Mouse (Mus musculus) lung, embryonic 15.5 days (tissue): ENCODE data around the gene Cpa1. TPM values are rescaled to one million over a fixed set of nuclear protein-coding genes. Genes with fewer than 3 reads are reported as not detected.

Experiments
- ATAC-seq: fragments of 200-750 bp; cut with Nextera tagmentation; 2 replicates; pipeline ENCODE4 v1.8.0; 2017; ENCODE audit warnings: moderate number of reproducible peaks, borderline replicate concordance; ENCODE audit not compliant: low FRiP score, low TSS enrichment; ENCODE audit errors: extremely low read depth
- H3K27ac ChIP-seq: fragments of 300-500 bp; sonication (generic); 2 replicates; pipeline ENCODE4 v1.5.1; 2015; ENCODE audit warnings: moderate library complexity, mild to moderate bottlenecking, inconsistent platforms
- H3K27me3 ChIP-seq: fragments of 300-500 bp; sonication (generic); 2 replicates; pipeline ENCODE4 v1.6.1; 2015; ENCODE audit warnings: inconsistent platforms
- H3K36me3 ChIP-seq: fragments of 300-500 bp; sonication (generic); 2 replicates; pipeline ENCODE4 v1.6.1; 2015; ENCODE audit warnings: inconsistent platforms
- H3K4me1 ChIP-seq: fragments of 300-500 bp; sonication (generic); 2 replicates; pipeline ENCODE4 v1.6.1; 2015; ENCODE audit warnings: inconsistent platforms
- H3K4me2 ChIP-seq: fragments of 300-500 bp; sonication (generic); 2 replicates; pipeline ENCODE4 v1.6.1; 2015; ENCODE audit warnings: inconsistent platforms, mild to moderate bottlenecking, moderate library complexity
- H3K4me3 ChIP-seq: fragments of 300-500 bp; sonication (generic); 2 replicates; pipeline ENCODE4 v1.5.1; 2015; ENCODE audit warnings: mild to moderate bottlenecking, inconsistent platforms
- H3K9ac ChIP-seq: fragments of 300-500 bp; sonication (generic); 2 replicates; pipeline ENCODE4 v1.6.1; 2015; ENCODE audit warnings: inconsistent platforms
- H3K9me3 ChIP-seq: fragments of 300-500 bp; sonication (generic); 2 replicates; pipeline ENCODE4 v1.6.1; 2016; ENCODE audit warnings: inconsistent platforms
- WGBS: fragments of 180-500 bp; shearing (Covaris S2); methylation state at CpG from one replicate; pipeline ENCODE4 v1.1.7; 2015; 5-methylcytosine and 5-hydroxymethylcytosine counted together
- polyA plus RNA-seq: library from polyadenylated mRNA; unstranded; fragments of >200 nt; fragmentation: Nextera tagmentation; extraction: Ambion mirVana; gene quantifications from 2 replicates; pipeline ENCODE4 v1.2.1, GENCODE M21; 2015

Gene Cpa1
- polyA plus RNA-seq, 1 experiment from 2014 or later: 3.5 TPM

- no peak overlapping the region for H3K4me2 ChIP-seq
- H3K9me3 ChIP-seq: no peaks in the 10 kb centered on the region
- no peak for ATAC-seq
- 78% methylated on average over 3 of the region's 3 CpGs for WGBS
- H3K4me3 ChIP-seq: no peak overlapping the region
- peak overlapping the region; percentile 72 for H3K27ac ChIP-seq
- H3K36me3 ChIP-seq: no peaks in the 10 kb centered on the region
- H3K9ac ChIP-seq: no peak overlapping the region
- H3K4me1 ChIP-seq: peaks cover 44% of the 10 kb centered on the region
- no peaks in the 10 kb centered on the region for H3K27me3 ChIP-seq
These were observed 15.9 kb downstream of the Cpa1 start for GRCm38 (mm10) chr6:30654932-30655331.

- no peaks in the 10 kb centered on the region for H3K36me3 ChIP-seq
- no peak overlapping the region for H3K9ac ChIP-seq
- WGBS: 94% methylated on average over 12 of the region's 12 CpGs
- no peaks in the 10 kb centered on the region for H3K27me3 ChIP-seq
- no peak overlapping the region for H3K4me2 ChIP-seq
- no peak overlapping the region for H3K4me3 ChIP-seq
- ATAC-seq: no peak
- H3K4me1 ChIP-seq: peaks cover 58% of the 10 kb centered on the region
- H3K9me3 ChIP-seq: no peaks in the 10 kb centered on the region
- no peak overlapping the region for H3K27ac ChIP-seq
These were observed 18.3 kb downstream of the Cpa1 start for GRCm38 (mm10) chr6:30657279-30657678.

- Histone ChIP-seq H3K9me3 (no peaks in the 10 kb centered on the region), H3K4me2 (no peak overlapping the region), H3K4me3 (no peak overlapping the region), H3K9ac (no peak overlapping the region), H3K4me1 (peaks cover 48% of the 10 kb centered on the region), H3K27me3 (no peaks in the 10 kb centered on the region), H3K27ac (no peak overlapping the region), H3K36me3 (no peaks in the 10 kb centered on the region)
- 59% methylated on average over 9 of the region's 9 CpGs for WGBS
- ATAC-seq: no peak; the same call in 1 of the 2 replicates
These were observed 19.6 kb downstream of the Cpa1 start for GRCm38 (mm10) chr6:30658619-30659018.

DNA sequence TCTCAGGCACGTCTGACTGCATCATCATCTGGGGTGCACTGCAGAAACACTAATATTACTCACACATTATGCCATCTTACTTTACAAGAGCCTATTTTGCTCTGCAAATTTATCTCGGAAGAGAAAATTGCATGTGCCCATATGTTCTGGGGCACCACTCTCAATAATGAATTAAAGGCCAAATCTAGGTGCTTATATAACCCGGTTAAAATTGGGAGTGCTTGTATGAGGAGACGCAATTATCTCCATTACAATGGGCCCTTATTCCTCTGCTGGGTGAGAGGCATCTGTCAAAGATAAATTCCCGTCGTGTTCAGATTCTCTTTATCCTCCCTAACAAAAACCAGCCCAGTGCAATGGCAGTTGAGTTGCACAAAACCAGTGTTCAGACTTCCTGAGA is 25.8 kb downstream of the Cpa1 start:
- no peaks in the 10 kb centered on the region for H3K9me3 ChIP-seq
- WGBS: 50% methylated on average over 6 of the region's 6 CpGs
- peak overlapping the region; percentile 32; the same call in 1 of the 2 replicates for H3K27ac ChIP-seq
- H3K36me3 ChIP-seq: no peaks in the 10 kb centered on the region
- peaks cover 25% of the 10 kb centered on the region for H3K4me1 ChIP-seq
- ATAC-seq: no peak
- no peaks in the 10 kb centered on the region for H3K27me3 ChIP-seq
- no peak overlapping the region for H3K4me3 ChIP-seq
- H3K4me2 ChIP-seq: no peak overlapping the region
- no peak overlapping the region for H3K9ac ChIP-seq

DNA sequence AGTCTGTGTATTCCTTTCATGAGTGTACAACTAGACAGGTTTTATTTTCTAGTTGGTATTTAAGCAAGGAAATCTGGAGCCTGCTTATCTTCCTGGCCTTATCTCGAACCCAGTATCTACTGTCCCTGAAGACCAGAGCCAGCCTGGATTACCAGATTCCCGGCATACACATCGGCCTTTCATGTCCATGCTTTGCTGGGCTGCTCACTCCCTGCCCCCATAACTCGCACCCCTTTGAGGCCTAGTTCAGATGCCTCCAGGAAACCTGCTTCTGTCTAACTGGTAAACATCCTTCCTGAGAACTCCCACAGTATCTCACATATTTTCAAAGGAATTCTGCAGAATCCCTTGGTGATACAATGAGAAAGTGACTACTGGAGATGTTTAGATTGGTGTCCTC is 26.3 kb downstream of the Cpa1 start:
- no peak overlapping the region for H3K9ac ChIP-seq
- H3K4me3 ChIP-seq: no peak overlapping the region
- H3K4me2 ChIP-seq: no peak overlapping the region
- peaks cover 25% of the 10 kb centered on the region for H3K4me1 ChIP-seq
- peak overlapping the region; percentile 32; the same call in 1 of the 2 replicates for H3K27ac ChIP-seq
- no peak for ATAC-seq
- no peaks in the 10 kb centered on the region for H3K36me3 ChIP-seq
- 21% methylated on average over 4 of the region's 4 CpGs for WGBS
- H3K27me3 ChIP-seq: no peaks in the 10 kb centered on the region
- H3K9me3 ChIP-seq: no peaks in the 10 kb centered on the region

DNA sequence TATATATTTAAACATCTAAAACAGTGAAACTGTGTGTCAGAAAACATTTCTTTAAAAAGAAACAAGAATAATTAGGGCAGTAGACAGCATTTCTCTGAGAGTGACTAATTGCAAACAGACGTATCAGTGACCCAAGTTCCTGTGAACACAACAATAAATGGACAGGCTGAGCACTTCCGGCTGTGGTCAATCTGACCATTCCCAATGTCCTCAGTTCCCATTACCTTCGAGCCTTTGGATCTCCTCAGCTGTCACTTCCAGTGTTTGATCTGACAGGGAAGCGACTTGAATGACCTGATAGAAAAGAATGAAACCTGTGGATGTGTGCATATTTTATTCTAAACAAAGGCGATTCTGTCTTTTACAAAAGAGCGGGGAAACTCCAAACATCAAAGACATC is 27.0 kb downstream of the Cpa1 start:
- ATAC-seq: no peak
- 38% methylated on average over 6 of the region's 6 CpGs for WGBS
- H3K9ac ChIP-seq: no peak overlapping the region
- peaks cover 21% of the 10 kb centered on the region; the same call in 1 of the 2 replicates for H3K4me1 ChIP-seq
- H3K9me3 ChIP-seq: no peaks in the 10 kb centered on the region
- peak overlapping the region; percentile 32; the same call in 1 of the 2 replicates for H3K27ac ChIP-seq
- no peaks in the 10 kb centered on the region for H3K36me3 ChIP-seq
- H3K27me3 ChIP-seq: no peaks in the 10 kb centered on the region
- no peak overlapping the region for H3K4me3 ChIP-seq
- no peak overlapping the region for H3K4me2 ChIP-seq

DNA sequence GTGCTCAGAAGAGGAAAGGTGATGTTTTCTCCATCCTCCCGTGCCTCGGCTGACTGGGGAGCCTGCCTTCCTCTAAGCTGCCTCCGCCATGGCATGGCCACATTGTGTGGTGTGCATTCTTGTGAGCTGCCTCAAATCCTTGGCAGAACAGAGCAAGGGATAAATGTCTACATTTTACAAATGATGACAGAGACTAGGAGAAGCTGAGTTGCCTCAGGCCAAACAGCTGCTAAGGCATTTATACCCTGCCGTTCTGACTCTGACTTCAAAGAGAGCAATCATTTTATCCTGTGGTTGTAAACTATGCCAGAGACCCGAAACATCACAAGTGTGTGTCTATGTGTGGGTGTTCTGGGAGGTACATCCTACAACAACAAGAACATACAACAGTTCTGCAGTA is 28.6 kb downstream of the Cpa1 start:
- WGBS: 51% methylated on average over 5 of the region's 5 CpGs
- H3K4me1 ChIP-seq: peaks cover 16% of the 10 kb centered on the region
- H3K9ac ChIP-seq: no peak overlapping the region
- no peaks in the 10 kb centered on the region for H3K9me3 ChIP-seq
- ATAC-seq: no peak
- no peak overlapping the region for H3K4me2 ChIP-seq
- no peaks in the 10 kb centered on the region for H3K27me3 ChIP-seq
- H3K4me3 ChIP-seq: no peak overlapping the region
- no peaks in the 10 kb centered on the region for H3K36me3 ChIP-seq
- no peak overlapping the region for H3K27ac ChIP-seq

- no peak overlapping the region for H3K4me3 ChIP-seq
- H3K9ac ChIP-seq: no peak overlapping the region
- peaks cover 42% of the 10 kb centered on the region for H3K4me1 ChIP-seq
- ATAC-seq: no peak
- no peak overlapping the region for H3K27ac ChIP-seq
- no peaks in the 10 kb centered on the region for H3K36me3 ChIP-seq
- 75% methylated on average over 5 of the region's 5 CpGs for WGBS
- no peaks in the 10 kb centered on the region for H3K27me3 ChIP-seq
- H3K9me3 ChIP-seq: no peaks in the 10 kb centered on the region
- no peak overlapping the region for H3K4me2 ChIP-seq
These were observed 32.7 kb downstream of the Cpa1 start for GRCm38 (mm10) chr6:30671696-30672095.

DNA sequence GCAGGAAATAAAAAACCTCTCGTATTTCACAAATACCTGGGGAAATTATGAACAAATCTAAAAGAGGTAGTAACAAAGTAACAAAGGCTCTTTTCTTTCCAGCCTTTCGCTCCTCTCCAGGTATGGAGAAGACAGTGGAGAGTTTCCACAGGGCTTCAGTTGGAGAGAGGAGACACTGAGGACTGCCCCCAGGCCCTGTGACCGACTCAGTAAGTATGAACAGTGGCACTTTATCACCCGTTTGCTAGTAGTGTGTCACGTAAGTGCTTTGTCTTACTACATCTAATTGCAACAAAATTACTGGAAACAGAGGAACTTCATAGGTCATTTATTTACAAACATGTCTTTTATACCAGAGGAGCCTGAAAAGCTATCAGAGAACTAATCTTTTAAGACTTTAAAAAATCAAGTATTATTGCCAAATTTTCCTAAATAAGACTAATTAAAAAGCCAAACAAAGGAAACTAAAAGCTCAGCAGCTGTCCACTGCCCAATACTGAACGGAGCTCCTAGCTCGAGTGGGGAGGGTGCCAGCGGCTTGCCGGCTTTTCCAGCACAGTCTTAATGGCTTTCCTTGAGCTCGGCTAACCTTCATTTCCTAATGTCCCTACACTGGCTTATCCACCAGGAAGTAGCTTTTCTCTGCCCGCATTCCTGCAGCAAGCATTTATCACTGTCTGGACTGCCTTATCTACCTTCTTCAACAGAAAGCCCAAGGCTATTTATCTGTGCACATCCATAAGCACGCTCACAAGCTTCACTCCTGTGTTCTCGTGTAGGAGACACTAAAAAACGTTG is 34.9 kb downstream of the Cpa1 start:
- H3K9me3 ChIP-seq: no peaks in the 10 kb centered on the region
- peak; percentile 53 for ATAC-seq
- peak overlapping the region; percentile 22; the same call in 1 of the 2 replicates for H3K9ac ChIP-seq
- peaks cover 42% of the 10 kb centered on the region for H3K4me1 ChIP-seq
- H3K27me3 ChIP-seq: no peaks in the 10 kb centered on the region
- peak overlapping the region; percentile 43 for H3K4me2 ChIP-seq
- 12% methylated on average over 14 of the region's 14 CpGs for WGBS
- H3K4me3 ChIP-seq: peak overlapping the region; percentile 11; the same call in 1 of the 2 replicates
- peak overlapping the region; percentile 95 for H3K27ac ChIP-seq
- no peaks in the 10 kb centered on the region for H3K36me3 ChIP-seq

- Histone ChIP-seq H3K27me3 (no peaks in the 10 kb centered on the region), H3K4me1 (peaks cover 50% of the 10 kb centered on the region), H3K9ac (0 out of 2 replicates have a peak overlapping the region, but pooled peaks have one; percentile 34), H3K4me3 (no peak overlapping the region), H3K4me2 (peak overlapping the region; percentile 43), H3K36me3 (no peaks in the 10 kb centered on the region), H3K9me3 (no peaks in the 10 kb centered on the region), H3K27ac (peak overlapping the region; percentile 95)
- ATAC-seq: peak; percentile 50; the same call in 1 of the 2 replicates
- 25% methylated on average over 9 of the region's 9 CpGs for WGBS
These were observed 35.8 kb downstream of the Cpa1 start for GRCm38 (mm10) chr6:30674714-30675280.

- WGBS: 19% methylated on average over 11 of the region's 11 CpGs
- Histone ChIP-seq H3K4me1 (peaks cover 55% of the 10 kb centered on the region), H3K9ac (peak overlapping the region; percentile 34), H3K4me3 (no peak overlapping the region), H3K9me3 (no peaks in the 10 kb centered on the region), H3K4me2 (peak overlapping the region; percentile 43), H3K36me3 (no peaks in the 10 kb centered on the region), H3K27me3 (no peaks in the 10 kb centered on the region), H3K27ac (peak overlapping the region; percentile 95)
- ATAC-seq: peak; percentile 44; the same call in 1 of the 2 replicates
These were observed 36.3 kb downstream of the Cpa1 start for GRCm38 (mm10) chr6:30675281-30675771.

GRCm38 (mm10) chr6:30676506-30676905 is 37.5 kb downstream of the Cpa1 start:
- no peaks in the 10 kb centered on the region for H3K9me3 ChIP-seq
- H3K9ac ChIP-seq: no peak overlapping the region
- H3K27me3 ChIP-seq: no peaks in the 10 kb centered on the region
- no peak overlapping the region for H3K27ac ChIP-seq
- no peak overlapping the region for H3K4me2 ChIP-seq
- WGBS: 69% methylated on average over 6 of the region's 6 CpGs
- no peak overlapping the region for H3K4me3 ChIP-seq
- H3K4me1 ChIP-seq: peaks cover 58% of the 10 kb centered on the region
- ATAC-seq: no peak
- no peaks in the 10 kb centered on the region for H3K36me3 ChIP-seq
